Mouse (Mus musculus): ENCODE measurements around the gene Snx6.
"Not testable (repeated sequence)": the region's sequence is repeated elsewhere in the genome, so short reads cannot be mapped to it uniquely, and the experiment has no call there.

The Snx6 gene

GRCm38 (mm10) chr12:54795153-54795998, at the start of gene Snx6:
Gene Snx6 (minus strand): TSS chr12:54795703.
- peak; percentile 90 for DNase-seq (ENCODE audit: low spot score)

GRCm38 (mm10) chr12:54844415-54844814, 48.9 kb upstream of the Snx6 start:
- DNase-seq (ENCODE audit: low spot score): no peak

- no peak for DNase-seq (ENCODE audit: low spot score)
These were observed 46.1 kb upstream of the Snx6 start for GRCm38 (mm10) chr12:54841576-54841975.

GRCm38 (mm10) chr12:54839815-54840214, 44.3 kb upstream of the Snx6 start:
- no peak for DNase-seq (ENCODE audit: low spot score)

- DNase-seq (ENCODE audit: low spot score): no peak
These were observed 43.4 kb upstream of the Snx6 start for GRCm38 (mm10) chr12:54838931-54839330.

- DNase-seq (ENCODE audit: low spot score): no peak
These were observed 40.4 kb upstream of the Snx6 start for GRCm38 (mm10) chr12:54835608-54836570.

GRCm38 (mm10) chr12:54834925-54835447, 39.5 kb upstream of the Snx6 start:
- DNase-seq (ENCODE audit: low spot score): peak; percentile 61

GRCm38 (mm10) chr12:54833856-54834399, 38.4 kb upstream of the Snx6 start:
- no peak for DNase-seq (ENCODE audit: low spot score)

- DNase-seq (ENCODE audit: low spot score): not testable (repeated sequence)
These were observed 36.4 kb upstream of the Snx6 start for GRCm38 (mm10) chr12:54831927-54832326.

GRCm38 (mm10) chr12:54830574-54830973, 35.1 kb upstream of the Snx6 start:
- peak; percentile 92 for DNase-seq (ENCODE audit: low spot score)

GRCm38 (mm10) chr12:54829876-54830275, 34.4 kb upstream of the Snx6 start:
- no peak for DNase-seq (ENCODE audit: low spot score)

- DNase-seq (ENCODE audit: low spot score): no peak
These were observed 32.5 kb upstream of the Snx6 start for GRCm38 (mm10) chr12:54828043-54828442.

- no peak for DNase-seq (ENCODE audit: low spot score)
These were observed 29.7 kb upstream of the Snx6 start for GRCm38 (mm10) chr12:54825202-54825601.

GRCm38 (mm10) chr12:54822836-54823426, 27.4 kb upstream of the Snx6 start:
- no peak for DNase-seq (ENCODE audit: low spot score)

GRCm38 (mm10) chr12:54820684-54821161, 25.2 kb upstream of the Snx6 start:
- no peak for DNase-seq (ENCODE audit: low spot score)

- DNase-seq (ENCODE audit: low spot score): no peak
These were observed 23.9 kb upstream of the Snx6 start for GRCm38 (mm10) chr12:54819181-54819935.

- DNase-seq (ENCODE audit: low spot score): no peak
These were observed 14.6 kb upstream of the Snx6 start for GRCm38 (mm10) chr12:54810142-54810541.

- DNase-seq (ENCODE audit: low spot score): no peak
These were observed 12.0 kb upstream of the Snx6 start for GRCm38 (mm10) chr12:54807481-54807880.

GRCm38 (mm10) chr12:54806131-54806530, 10.6 kb upstream of the Snx6 start:
- DNase-seq (ENCODE audit: low spot score): no peak

GRCm38 (mm10) chr12:54805254-54806002, 9.9 kb upstream of the Snx6 start:
- DNase-seq (ENCODE audit: low spot score): no peak

Measured in retina, embryonic 14.5 days (tissue).